Mouse (Mus musculus) intestine, embryonic 14.5 days (tissue): ENCODE results near the gene Gps1. TPM values are rescaled to one million over a fixed set of nuclear protein-coding genes. Genes with fewer than 3 reads are reported as not detected.

Experiments
- ATAC-seq: fragments of 200-750 bp; cut with Nextera tagmentation; replicated peaks from 2 replicates; pipeline ENCODE4 v1.8.0; 2017; ENCODE audit warnings: low read depth, moderate number of reproducible peaks, moderate TSS enrichment, moderate library complexity; ENCODE audit not compliant: low FRiP score, low TSS enrichment
- DNase-seq: peaks from one replicate; pipeline ENCODE4 v3.0.0-alpha.2; 2018; ENCODE audit warnings: low spot score
- H3K27ac ChIP-seq: fragments of 300-500 bp; sonication (generic); 2 replicates; pipeline ENCODE4 v1.5.1; 2014; ENCODE audit warnings: low read depth, mild to moderate bottlenecking, control low read depth
- H3K27me3 ChIP-seq: fragments of 300-500 bp; sonication (generic); replicated peaks from 2 replicates; pipeline ENCODE4 v1.6.1; 2014; ENCODE audit warnings: low read length, control low read depth; ENCODE audit not compliant: control insufficient read depth, insufficient read depth
- H3K36me3 ChIP-seq: fragments of 300-500 bp; sonication (generic); 2 replicates; pipeline ENCODE4 v1.6.1; 2014; ENCODE audit warnings: low read length, control low read depth; ENCODE audit not compliant: control insufficient read depth, insufficient read depth
- H3K4me1 ChIP-seq: fragments of 300-500 bp; sonication (generic); replicated peaks from 2 replicates; pipeline ENCODE4 v1.6.1; 2014; ENCODE audit warnings: low read length, control low read depth, mixed read lengths; ENCODE audit not compliant: control insufficient read depth, insufficient read depth
- H3K4me2 ChIP-seq: fragments of 300-500 bp; sonication (generic); 2 replicates; pipeline ENCODE4 v1.6.1; 2014; ENCODE audit warnings: low read length
- H3K4me3 ChIP-seq: fragments of 300-500 bp; sonication (generic); 2 replicates; pipeline ENCODE4 v1.5.1; 2014; ENCODE audit warnings: low read depth, low read length, control low read depth, mixed read lengths
- H3K9ac ChIP-seq: fragments of 300-500 bp; sonication (generic); 2 replicates; pipeline ENCODE4 v1.6.1; 2014; ENCODE audit warnings: mild to moderate bottlenecking, low read length
- H3K9me3 ChIP-seq: fragments of 300-500 bp; sonication (generic); 2 replicates; pipeline ENCODE4 v1.6.1; 2016; ENCODE audit warnings: low read length, control low read depth; ENCODE audit not compliant: control insufficient read depth
- WGBS: fragments of 180-500 bp; shearing (Covaris S2); extraction: QIAGEN DNeasy Blood & Tissue Kit; methylation state at CpG from one replicate; pipeline ENCODE4 v1.1.7; 2014; 5-methylcytosine and 5-hydroxymethylcytosine counted together
- polyA plus RNA-seq: library from polyadenylated mRNA; unstranded; fragments of >200 nt; fragmentation: Nextera tagmentation; extraction: Ambion mirVana; gene quantifications from 2 replicates; pipeline ENCODE4 v1.2.1, GENCODE M21; 2014

Gps1 gene
- polyA plus RNA-seq, 1 experiment from 2014 or later: 221 TPM

GRCm38 (mm10) chr11:120795756-120796613 is 11.9 kb downstream of the Gps1 start, which contains the start of gene Dus1l:
Dus1l (minus strand) TSS chr11:120796403.
- Histone ChIP-seq H3K4me3 (peak within 1 kb of the TSS; percentile 80), H3K4me2 (peak within 1 kb of the TSS; percentile 98), H3K4me1 (peaks cover 17% of the 10 kb centered on the region), H3K36me3 (peaks cover 33% of the 10 kb centered on the region), H3K9me3 (no peaks in the 10 kb centered on the region), H3K9ac (peak within 1 kb of the TSS; percentile 94), H3K27ac (peak within 1 kb of the TSS; percentile 65), H3K27me3 (no peaks in the 10 kb centered on the region)
- WGBS: 1% methylated on average over 59 of the region's 59 CpGs
- ATAC-seq (peak; percentile 91), DNase-seq (peak; percentile 100)

- 27% methylated on average over 8 of the region's 8 CpGs for WGBS
- Histone ChIP-seq H3K4me2 (peak overlapping the region; percentile 98), H3K36me3 (peaks cover 27% of the 10 kb centered on the region), H3K27me3 (no peaks in the 10 kb centered on the region), H3K4me1 (peaks cover 17% of the 10 kb centered on the region), H3K4me3 (peak overlapping the region; percentile 80), H3K9ac (peak overlapping the region; percentile 94; the same call in 1 of the 2 replicates), H3K27ac (peak overlapping the region; percentile 65; the same call in 1 of the 2 replicates), H3K9me3 (no peaks in the 10 kb centered on the region)
- DNase-seq: no peak
- no peak; the same call in 1 of the 2 replicates for ATAC-seq
These were observed 12.5 kb downstream of the Gps1 start for GRCm38 (mm10) chr11:120796614-120796946.

GRCm38 (mm10) chr11:120798244-120798643 is 14.2 kb downstream of the Gps1 start:
- no peak overlapping the region for H3K4me3 ChIP-seq
- H3K27me3 ChIP-seq: no peaks in the 10 kb centered on the region
- H3K9ac ChIP-seq: no peak overlapping the region
- 80% methylated on average over 3 of the region's 3 CpGs for WGBS
- no peak overlapping the region for H3K27ac ChIP-seq
- DNase-seq (no peak), ATAC-seq (no peak)
- H3K36me3 ChIP-seq: peaks cover 10% of the 10 kb centered on the region
- H3K4me2 ChIP-seq: no peak overlapping the region
- peaks cover 17% of the 10 kb centered on the region for H3K4me1 ChIP-seq
- H3K9me3 ChIP-seq: no peaks in the 10 kb centered on the region

- no peak overlapping the region; the same call in 1 of the 2 replicates for H3K27ac ChIP-seq
- peaks cover 17% of the 10 kb centered on the region for H3K4me1 ChIP-seq
- peak overlapping the region; percentile 20; the same call in 1 of the 2 replicates for H3K4me2 ChIP-seq
- ATAC-seq: no peak
- WGBS: 72% methylated on average over 6 of the region's 6 CpGs
- no peaks in the 10 kb centered on the region for H3K9me3 ChIP-seq
- no peak overlapping the region for H3K9ac ChIP-seq
- H3K36me3 ChIP-seq: no peaks in the 10 kb centered on the region
- no peak for DNase-seq
- H3K4me3 ChIP-seq: no peak overlapping the region
- no peaks in the 10 kb centered on the region for H3K27me3 ChIP-seq
These were observed 15.3 kb downstream of the Gps1 start for GRCm38 (mm10) chr11:120799316-120799890.

- peak; percentile 65 for ATAC-seq
These were observed 16.2 kb downstream of the Gps1 start for GRCm38 (mm10) chr11:120800061-120800904.

GRCm38 (mm10) chr11:120804274-120804673 is 20.2 kb downstream of the Gps1 start:
- Histone ChIP-seq H3K4me3 (no peak overlapping the region), H3K27me3 (no peaks in the 10 kb centered on the region), H3K4me2 (no peak overlapping the region), H3K9ac (no peak overlapping the region), H3K27ac (no peak overlapping the region), H3K9me3 (no peaks in the 10 kb centered on the region), H3K36me3 (peaks cover 43% of the 10 kb centered on the region), H3K4me1 (peaks cover 10% of the 10 kb centered on the region; the same call in 1 of the 2 replicates)
- ATAC-seq (no peak), DNase-seq (no peak)
- WGBS: 77% methylated on average over 7 of the region's 7 CpGs

More at GRCm38 (mm10) chr11:120800061-120800904, 16.2 kb downstream of the Gps1 start:
- H3K9ac ChIP-seq: 0 out of 2 replicates have a peak overlapping the region, but pooled peaks have one; percentile 7
- H3K4me3 ChIP-seq: no peak overlapping the region
- WGBS: 10% methylated on average over 10 of the region's 10 CpGs
- no peaks in the 10 kb centered on the region for H3K9me3 ChIP-seq
- peak; percentile 95 for DNase-seq
- peaks cover 3% of the 10 kb centered on the region; the same call in 1 of the 2 replicates for H3K36me3 ChIP-seq
- H3K27me3 ChIP-seq: no peaks in the 10 kb centered on the region
- peak overlapping the region; percentile 20; the same call in 1 of the 2 replicates for H3K4me2 ChIP-seq
- H3K4me1 ChIP-seq: peaks cover 14% of the 10 kb centered on the region
- 0 out of 2 replicates have a peak overlapping the region, but pooled peaks have one; percentile 7 for H3K27ac ChIP-seq

GRCm38 (mm10) chr11:120804769-120805168 is 20.7 kb downstream of the Gps1 start:
- Histone ChIP-seq H3K4me2 (no peak overlapping the region), H3K9me3 (no peaks in the 10 kb centered on the region), H3K27me3 (no peaks in the 10 kb centered on the region), H3K4me3 (no peak overlapping the region), H3K9ac (no peak overlapping the region), H3K36me3 (peaks cover 48% of the 10 kb centered on the region), H3K27ac (no peak overlapping the region), H3K4me1 (peaks cover 7% of the 10 kb centered on the region; the same call in 1 of the 2 replicates)
- no peak for DNase-seq
- WGBS: 67% methylated on average over 4 of the region's 4 CpGs
- ATAC-seq: no peak
